Mouse (Mus musculus) cerebral cortex, adult 2 months (tissue): ENCODE measurements around the gene Col5a2.

Source experiments
- WGBS: fragments of 180-500 bp; shearing (Covaris S2); methylation state at CpG from one replicate; pipeline ENCODE4 v1.1.7; 2018; 5-methylcytosine and 5-hydroxymethylcytosine counted together

Col5a2 gene

GRCm38 (mm10) chr1:45502865-45503332, at the start of gene Col5a2:
TSS of gene Col5a2 (minus strand) at chr1:45503282.
- WGBS = 14% methylated on average over 12 of the region's 12 CpGs

GRCm38 (mm10) chr1:45550531-45550930, 47.4 kb upstream of the Col5a2 start:
- 89% methylated on average over 4 of the region's 4 CpGs for WGBS

- 24% methylated on average over 1 of the region's 1 CpGs for WGBS
Observed at GRCm38 (mm10) chr1:45541888-45542287, 38.8 kb upstream of the Col5a2 start.

- 70% methylated on average over 2 of the region's 2 CpGs for WGBS
Observed at GRCm38 (mm10) chr1:45541161-45541560, 38.1 kb upstream of the Col5a2 start.

- 90% methylated on average over 2 of the region's 2 CpGs for WGBS
Observed at GRCm38 (mm10) chr1:45531486-45531885, 28.4 kb upstream of the Col5a2 start.

GRCm38 (mm10) chr1:45523601-45524000, 20.5 kb upstream of the Col5a2 start:
- 92% methylated on average over 3 of the region's 3 CpGs for WGBS

- whole genome bisulfite sequencing = 83% methylated on average over 2 of the region's 2 CpGs
Observed at GRCm38 (mm10) chr1:45521486-45521885, 18.4 kb upstream of the Col5a2 start.

- WGBS = 6% methylated on average over 11 of the region's 11 CpGs
Observed at GRCm38 (mm10) chr1:45502241-45502741, 791 bp downstream of the Col5a2 start.

- 27% methylated on average over 6 of the region's 6 CpGs for WGBS
Observed at GRCm38 (mm10) chr1:45501437-45501836, 1.6 kb downstream of the Col5a2 start.

- 89% methylated on average over 6 of the region's 6 CpGs for WGBS
Observed at GRCm38 (mm10) chr1:45500456-45500855, 2.6 kb downstream of the Col5a2 start.

- WGBS = 74% methylated on average over 2 of the region's 2 CpGs
Observed at GRCm38 (mm10) chr1:45495025-45495424, 8.1 kb downstream of the Col5a2 start.

- WGBS = 66% methylated on average over 4 of the region's 4 CpGs
Observed at GRCm38 (mm10) chr1:45492130-45492723, 10.9 kb downstream of the Col5a2 start.

- WGBS = 62% methylated on average over 1 of the region's 1 CpGs
Observed at GRCm38 (mm10) chr1:45490451-45490850, 12.6 kb downstream of the Col5a2 start.

GRCm38 (mm10) chr1:45488291-45488690, 14.8 kb downstream of the Col5a2 start:
- 60% methylated on average over 1 of the region's 1 CpGs for WGBS

GRCm38 (mm10) chr1:45483001-45483400, 20.1 kb downstream of the Col5a2 start:
- WGBS = 87% methylated on average over 4 of the region's 4 CpGs

- 96% methylated on average over 1 of the region's 1 CpGs for WGBS
Observed at GRCm38 (mm10) chr1:45481876-45482275, 21.2 kb downstream of the Col5a2 start.

GRCm38 (mm10) chr1:45472751-45473150, 30.3 kb downstream of the Col5a2 start:
- WGBS = 26% methylated on average over 4 of the region's 4 CpGs

GRCm38 (mm10) chr1:45460767-45461166, 42.3 kb downstream of the Col5a2 start:
- WGBS = 90% methylated on average over 2 of the region's 2 CpGs

GRCm38 (mm10) chr1:45455763-45456162, 47.3 kb downstream of the Col5a2 start:
- 81% methylated on average over 1 of the region's 1 CpGs for WGBS

GRCm38 (mm10) chr1:45448856-45449255, 54.2 kb downstream of the Col5a2 start:
- WGBS = 80% methylated on average over 1 of the region's 1 CpGs

- 3% methylated on average over 3 of the region's 3 CpGs for WGBS
Observed at GRCm38 (mm10) chr1:45431922-45432321, 71.2 kb downstream of the Col5a2 start.

- WGBS = 81% methylated on average over 4 of the region's 4 CpGs
Observed at GRCm38 (mm10) chr1:45430520-45430919, 72.6 kb downstream of the Col5a2 start.

- 88% methylated on average over 5 of the region's 5 CpGs for WGBS
Observed at GRCm38 (mm10) chr1:45429145-45429544, 73.9 kb downstream of the Col5a2 start.

- 90% methylated on average over 5 of the region's 5 CpGs for WGBS
Observed at GRCm38 (mm10) chr1:45423915-45424314, 79.2 kb downstream of the Col5a2 start.
